Comparison of ENCODE assay signal across 8 mouse cellular contexts in genomic region chr17:87200721-87201242, GRCm38 (mm10).
A peak's percentile ranks its signal among the peaks of the same experiment; 100 is the strongest.
DNase-seq lines count a peak whose midpoint lies in the region; ATAC-seq lines count a peak whose summit lies in the region.

No protein-coding gene starts in this region.

- intact Hi-C loops in heart, postnatal 14 days (cut with DNase I) = no loop called here

- peak; percentile 56 for DNase-seq in embryo, embryonic 11 days
- DNase-seq in embryo, embryonic 10 days (ENCODE audit: low spot score) = no peak
- DNase-seq in Muller cell, postnatal 12 days (ENCODE audit: inconsistent ontology term) = peak; percentile 58
- peak; percentile 57 to 73 for DNase-seq in heart, postnatal 14 days
- peak; percentile 80 to 86 for DNase-seq in kidney, postnatal 4 days
- peak; percentile 81 for DNase-seq in midbrain, embryonic 11.5 days (ENCODE audit: low spot score, missing footprints)
- no peak for DNase-seq in thymus, postnatal 0 days (ENCODE audit: low spot score)

- 57% methylated on average over 3 of the region's 3 CpGs for WGBS in embryonic facial prominence, embryonic 12.5 days
- 85% methylated on average over 3 of the region's 3 CpGs for WGBS in midbrain, embryonic 11.5 days

- peaks cover 35% of the 10 kb centered on the region for H3K4me1 ChIP-seq in embryonic facial prominence, embryonic 12.5 days
- H3K4me1 ChIP-seq in midbrain, embryonic 11.5 days (ENCODE audit: control insufficient read depth, insufficient read depth, low read length) = no peaks in the 10 kb centered on the region; the same call in 1 of the 2 replicates

- peak; percentile 71 for ATAC-seq in embryonic facial prominence, embryonic 12.5 days (ENCODE audit: insufficient number of reproducible peaks, insufficient read depth, low FRiP score, low TSS enrichment)
- peak; percentile 30; the same call in 1 of the 2 replicates for ATAC-seq in midbrain, embryonic 11.5 days (ENCODE audit: low FRiP score)

- no peak overlapping the region for H3K4me2 ChIP-seq in embryonic facial prominence, embryonic 12.5 days (replicated peaks)
- no peak overlapping the region for H3K4me2 ChIP-seq in midbrain, embryonic 11.5 days

- H3K4me3 ChIP-seq in embryonic facial prominence, embryonic 12.5 days = no peak overlapping the region
- H3K4me3 ChIP-seq in midbrain, embryonic 11.5 days (ENCODE audit: low read depth, low read length) = no peak overlapping the region

- no peak overlapping the region for H3K9ac ChIP-seq in embryonic facial prominence, embryonic 12.5 days
- no peak overlapping the region for H3K9ac ChIP-seq in midbrain, embryonic 11.5 days (ENCODE audit: low read length)

- H3K9me3 ChIP-seq in embryonic facial prominence, embryonic 12.5 days = no peaks in the 10 kb centered on the region
- no peaks in the 10 kb centered on the region for H3K9me3 ChIP-seq in midbrain, embryonic 11.5 days (ENCODE audit: control insufficient read depth, low read length)

- no peaks in the 10 kb centered on the region for H3K36me3 ChIP-seq in embryonic facial prominence, embryonic 12.5 days
- H3K36me3 ChIP-seq in midbrain, embryonic 11.5 days (ENCODE audit: control insufficient read depth, insufficient read depth, low read length) = no peaks in the 10 kb centered on the region

- no peaks in the 10 kb centered on the region for H3K27me3 ChIP-seq in embryonic facial prominence, embryonic 12.5 days
- no peaks in the 10 kb centered on the region; the same call in 1 of the 2 replicates for H3K27me3 ChIP-seq in midbrain, embryonic 11.5 days (ENCODE audit: control insufficient read depth, insufficient read depth, low read length)

- H3K27ac ChIP-seq in embryonic facial prominence, embryonic 12.5 days = peak overlapping the region; percentile 89
- no peak overlapping the region for H3K27ac ChIP-seq in midbrain, embryonic 11.5 days (ENCODE audit: low read depth, low read length)

Comparison
In these comparisons a context has a peak if more than half of its experiments do, and no peak if none do; other contexts are left out.
1. DNase-seq: peak in embryo, embryonic 11 days (single experiment), Muller cell, postnatal 12 days (single experiment), heart, postnatal 14 days (2 of 2), kidney, postnatal 4 days (2 of 2) and midbrain, embryonic 11.5 days (single experiment); none in embryo, embryonic 10 days (single experiment) and thymus, postnatal 0 days (single experiment).